Mouse (Mus musculus): ENCODE results near the gene Pla2g3.

GRCm38 (mm10) chr11:3531634-3532033, 43.5 kb downstream of the Pla2g3 start:
- no peak for TF ChIP-seq CTCF (IDR thresholded peaks at IDR 0.05; ENCODE audit: low read depth, low read length)
- TF ChIP-seq POLR2A (IDR thresholded peaks at IDR 0.05; ENCODE audit: borderline replicate concordance, low read depth, low read length) = no peak

Measured in bone marrow macrophage, adult 2 months (primary cell).